Mouse (Mus musculus): Measurements from ENCODE around the gene Prop1. TPM values are rescaled to one million over a fixed set of nuclear protein-coding genes. Genes with fewer than 3 reads are reported as not detected.

Gene Prop1
- polyA plus RNA-seq, 1 experiment from 2014 or later = not detected

DNA sequence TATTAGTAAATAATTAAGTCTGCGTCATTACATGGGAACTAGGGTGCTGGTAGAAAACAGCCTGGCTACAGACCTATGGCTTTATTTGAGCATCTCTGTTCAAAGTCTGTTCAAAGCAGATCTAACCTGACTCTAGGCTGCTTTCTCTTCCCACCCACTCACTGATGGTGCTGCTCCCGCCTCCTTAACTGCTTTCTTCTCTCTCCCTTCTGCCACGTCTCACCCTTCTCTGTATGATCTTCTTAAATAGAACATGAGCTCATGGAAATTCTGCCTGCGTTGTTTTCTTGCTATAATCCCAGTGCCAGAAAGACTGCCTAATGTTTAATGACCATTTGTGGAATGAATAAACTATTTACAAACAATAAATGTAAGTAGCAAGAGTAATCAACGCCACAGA, 45.4 kb downstream of the Prop1 start:
- ATAC-seq (ENCODE audit: low read depth) = no peak

More for the DNA sequence above, 45.4 kb downstream of the Prop1 start:
- no peak overlapping the region for H3K27ac ChIP-seq (ENCODE audit: low read length)
- H3K4me2 ChIP-seq (ENCODE audit: low read depth, low read length) = no peak overlapping the region
- H3K27me3 ChIP-seq (ENCODE audit: control insufficient read depth, insufficient read depth, low read depth, low read length) = no peaks in the 10 kb centered on the region
- peaks cover 18% of the 10 kb centered on the region for H3K9me3 ChIP-seq (ENCODE audit: control insufficient read depth, low read length)
- H3K4me3 ChIP-seq (ENCODE audit: low read length) = no peak overlapping the region
- no peak overlapping the region for H3K9ac ChIP-seq (ENCODE audit: low read length)
- peaks cover 68% of the 10 kb centered on the region for H3K36me3 ChIP-seq (ENCODE audit: control insufficient read depth, insufficient read depth, low read length)
- WGBS = 91% methylated on average over 5 of the region's 5 CpGs
- H3K4me1 ChIP-seq (replicated peaks; ENCODE audit: control insufficient read depth, insufficient read depth, low read length) = no peaks in the 10 kb centered on the region

Other genes starting within 250 kb of the Prop1 start
- 19.3 and 24.7 TPM in 2 replicates for gene Zfp354c, start 126.0 kb downstream of the Prop1 start, polyA plus RNA-seq (2015; fragmentation: Nextera tagmentation; extraction: Ambion mirVana)
- gene Zfp879, start 112.2 kb downstream of the Prop1 start, polyA plus RNA-seq (2015; fragmentation: Nextera tagmentation; extraction: Ambion mirVana) = 0.45 and 0.63 TPM in 2 replicates
- not detected in 2 replicates for gene Grm6, start 103.1 kb downstream of the Prop1 start, polyA plus RNA-seq (2015; fragmentation: Nextera tagmentation; extraction: Ambion mirVana)
- 7.3 and 8.3 TPM in 2 replicates for gene Zfp454, start 66.1 kb downstream of the Prop1 start, polyA plus RNA-seq (2015; fragmentation: Nextera tagmentation; extraction: Ambion mirVana)
- 11.1 and 11.4 TPM in 2 replicates for gene Zfp2, start 37.6 kb downstream of the Prop1 start, polyA plus RNA-seq (2015; fragmentation: Nextera tagmentation; extraction: Ambion mirVana)
- gene Zfp354b, start 22.1 kb downstream of the Prop1 start, polyA plus RNA-seq (2015; fragmentation: Nextera tagmentation; extraction: Ambion mirVana) = 1.9 and 2.0 TPM in 2 replicates
- gene 4933414I15Rik, start 10.0 kb downstream of the Prop1 start, polyA plus RNA-seq (2015; fragmentation: Nextera tagmentation; extraction: Ambion mirVana) = not detected in 2 replicates
- not detected in 2 replicates for gene Olfr1378, start 12.8 kb upstream of the Prop1 start, polyA plus RNA-seq (2015; fragmentation: Nextera tagmentation; extraction: Ambion mirVana)
- gene Olfr1377, start 28.2 kb upstream of the Prop1 start, polyA plus RNA-seq (2015; fragmentation: Nextera tagmentation; extraction: Ambion mirVana) = not detected in 2 replicates
- not detected in 2 replicates for gene Olfr51, start 49.8 kb upstream of the Prop1 start, polyA plus RNA-seq (2015; fragmentation: Nextera tagmentation; extraction: Ambion mirVana)
- gene Olfr54, start 60.5 kb upstream of the Prop1 start, polyA plus RNA-seq (2015; fragmentation: Nextera tagmentation; extraction: Ambion mirVana) = not detected in 2 replicates
- gene Olfr1375, start 94.3 kb upstream of the Prop1 start, polyA plus RNA-seq (2015; fragmentation: Nextera tagmentation; extraction: Ambion mirVana) = not detected in 2 replicates
- 8.7 and 9.5 TPM in 2 replicates for gene Zfp354a, start 105.5 kb upstream of the Prop1 start, polyA plus RNA-seq (2015; fragmentation: Nextera tagmentation; extraction: Ambion mirVana)